Mouse (Mus musculus) limb, embryonic 14.5 days (tissue): ENCODE measurements around the gene Pde10a. TPM values are rescaled to one million over a fixed set of nuclear protein-coding genes. Genes with fewer than 3 reads are reported as not detected.

ENCODE experiments used
- ATAC-seq: fragments of 200-750 bp; cut with Nextera tagmentation; 2 replicates; pipeline ENCODE4 v1.8.0; 2017; ENCODE audit warnings: low read depth, moderate number of reproducible peaks, moderate TSS enrichment; ENCODE audit not compliant: low FRiP score
- DNase-seq: peaks from one replicate; pipeline ENCODE4 v3.0.0-alpha.2; 2015; ENCODE audit warnings: low spot score
- H3K27ac ChIP-seq: fragments of 300-500 bp; sonication (generic); replicated peaks from 2 replicates; pipeline ENCODE4 v1.5.1; 2014; ENCODE audit warnings: low read depth, mild to moderate bottlenecking, low read length, moderate library complexity, mixed read lengths
- H3K27me3 ChIP-seq: fragments of 300-500 bp; sonication (generic); 2 replicates; pipeline ENCODE4 v1.6.1; 2014; ENCODE audit warnings: low read length, mixed read lengths; ENCODE audit not compliant: control insufficient read depth, insufficient read depth
- H3K36me3 ChIP-seq: fragments of 300-500 bp; sonication (generic); 2 replicates; pipeline ENCODE4 v1.6.1; 2014; ENCODE audit warnings: mild to moderate bottlenecking, low read length, moderate library complexity, mixed read lengths; ENCODE audit not compliant: control insufficient read depth, insufficient read depth
- H3K4me1 ChIP-seq: fragments of 300-500 bp; sonication (generic); 2 replicates; pipeline ENCODE4 v1.6.1; 2014; ENCODE audit warnings: antibody characterized with exemption, low read length, mixed read lengths; ENCODE audit not compliant: control insufficient read depth, insufficient read depth
- H3K4me2 ChIP-seq: fragments of 300-500 bp; sonication (generic); replicated peaks from 2 replicates; pipeline ENCODE4 v1.6.1; 2014; ENCODE audit warnings: low read depth, mild to moderate bottlenecking, low read length, moderate library complexity; ENCODE audit not compliant: severe bottlenecking
- H3K4me3 ChIP-seq: fragments of 300-500 bp; sonication (generic); replicated peaks from 2 replicates; pipeline ENCODE4 v1.5.1; 2014; ENCODE audit warnings: low read length
- H3K9ac ChIP-seq: fragments of 300-500 bp; sonication (generic); 2 replicates; pipeline ENCODE4 v1.6.1; 2014; ENCODE audit warnings: mild to moderate bottlenecking, low read depth, low read length, moderate library complexity; ENCODE audit not compliant: severe bottlenecking
- H3K9me3 ChIP-seq: fragments of 300-500 bp; sonication (generic); 2 replicates; pipeline ENCODE4 v1.6.1; 2016; ENCODE audit warnings: low read length; ENCODE audit not compliant: control insufficient read depth
- POLR2A ChIP-seq: fragments of 200-500 bp; IDR thresholded peaks from 2 replicates; pipeline ENCODE4 v1.8.0; 2012; ENCODE audit warnings: inconsistent platforms, mild to moderate bottlenecking, moderate library complexity, borderline replicate concordance; ENCODE audit not compliant: insufficient read depth, insufficient read length; ENCODE audit errors: extremely low read depth
- WGBS: fragments of 180-500 bp; shearing (Covaris S2); extraction: QIAGEN DNeasy Blood & Tissue Kit; methylation state at CpG from one replicate; pipeline ENCODE4 v1.1.7; 2014; 5-methylcytosine and 5-hydroxymethylcytosine counted together
- polyA plus RNA-seq, 2 experiments: library from polyadenylated mRNA; depleted of rRNA in 1 of 2; stranded (reverse) in 1 of 2; unstranded in 1 of 2; fragments of >200 nt; fragmentation: Nextera tagmentation in 1 of 2; extraction: Ambion mirVana in 1 of 2; gene quantifications; 2 replicates each; pipeline versions ENCODE4 v1.2.1 to v1.2.3; 2012 to 2014

The Pde10a gene
- polyA plus RNA-seq, 2 experiments = 3.8 to 5.0 TPM

- 92% methylated on average over 3 of the region's 3 CpGs for WGBS
- no peaks in the 10 kb centered on the region for H3K27me3 ChIP-seq
- H3K9me3 ChIP-seq = no peaks in the 10 kb centered on the region
These were observed 249.1 kb downstream of the Pde10a start for GRCm38 (mm10) chr17:8774301-8774700.

GRCm38 (mm10) chr17:8775571-8776161 lies 250.5 kb downstream of the Pde10a start:
- no peak for DNase-seq
- Histone ChIP-seq H3K4me2 (no peak overlapping the region), H3K4me1 (no peaks in the 10 kb centered on the region), H3K27ac (no peak overlapping the region), H3K9ac (no peak overlapping the region), H3K36me3 (no peaks in the 10 kb centered on the region), H3K9me3 (no peaks in the 10 kb centered on the region), H3K4me3 (no peak overlapping the region), H3K27me3 (no peaks in the 10 kb centered on the region)
- TF ChIP-seq POLR2A = no peak
- ATAC-seq = no peak
- 83% methylated on average over 11 of the region's 11 CpGs for WGBS

More at GRCm38 (mm10) chr17:8774301-8774700, 249.1 kb downstream of the Pde10a start:
- no peak for TF ChIP-seq POLR2A
- H3K4me2 ChIP-seq = no peak overlapping the region
- H3K27ac ChIP-seq = no peak overlapping the region
- no peaks in the 10 kb centered on the region for H3K36me3 ChIP-seq
- no peak for DNase-seq
- no peaks in the 10 kb centered on the region for H3K4me1 ChIP-seq
- ATAC-seq = no peak
- no peak overlapping the region for H3K9ac ChIP-seq
- H3K4me3 ChIP-seq = no peak overlapping the region

GRCm38 (mm10) chr17:8777710-8778109 lies 252.5 kb downstream of the Pde10a start:
- TF ChIP-seq POLR2A = no peak
- H3K27me3 ChIP-seq = no peaks in the 10 kb centered on the region
- H3K9me3 ChIP-seq = no peaks in the 10 kb centered on the region
- H3K4me2 ChIP-seq = no peak overlapping the region
- no peaks in the 10 kb centered on the region for H3K4me1 ChIP-seq
- H3K4me3 ChIP-seq = no peak overlapping the region
- no peak overlapping the region for H3K27ac ChIP-seq
- WGBS = 83% methylated on average over 6 of the region's 6 CpGs
- H3K9ac ChIP-seq = no peak overlapping the region
- no peak for DNase-seq
- no peak for ATAC-seq
- no peaks in the 10 kb centered on the region for H3K36me3 ChIP-seq

- H3K9me3 ChIP-seq = no peaks in the 10 kb centered on the region
- no peaks in the 10 kb centered on the region for H3K4me1 ChIP-seq
- no peak overlapping the region for H3K4me3 ChIP-seq
- H3K9ac ChIP-seq = no peak overlapping the region
- no peak overlapping the region for H3K27ac ChIP-seq
- no peak for TF ChIP-seq POLR2A
- ATAC-seq = no peak
- no peaks in the 10 kb centered on the region for H3K36me3 ChIP-seq
- H3K4me2 ChIP-seq = no peak overlapping the region
- no peaks in the 10 kb centered on the region for H3K27me3 ChIP-seq
- 46% methylated on average over 5 of the region's 5 CpGs for WGBS
- DNase-seq = no peak
These were observed 253.7 kb downstream of the Pde10a start for GRCm38 (mm10) chr17:8778839-8779238.

- no peaks in the 10 kb centered on the region for H3K4me1 ChIP-seq
- ATAC-seq (no peak), DNase-seq (no peak)
- 86% methylated on average over 4 of the region's 4 CpGs for WGBS
- H3K9ac ChIP-seq = no peak overlapping the region
- H3K27me3 ChIP-seq = no peaks in the 10 kb centered on the region
- H3K36me3 ChIP-seq = no peaks in the 10 kb centered on the region
- H3K4me2 ChIP-seq = no peak overlapping the region
- H3K27ac ChIP-seq = no peak overlapping the region
- no peak for TF ChIP-seq POLR2A
- no peak overlapping the region for H3K4me3 ChIP-seq
- H3K9me3 ChIP-seq = no peaks in the 10 kb centered on the region
These were observed 255.3 kb downstream of the Pde10a start for GRCm38 (mm10) chr17:8780484-8780883.
